Mouse (Mus musculus): ENCODE data around the gene D11Wsu47e.
A peak's percentile ranks its signal among the peaks of the same experiment; 100 is the strongest.

The D11Wsu47e gene

GRCm38 (mm10) chr11:113666648-113667047 is 17.6 kb upstream of the D11Wsu47e start:
- no peak for DNase-seq

GRCm38 (mm10) chr11:113667122-113667521 is 17.1 kb upstream of the D11Wsu47e start:
- DNase-seq = no peak

DNA sequence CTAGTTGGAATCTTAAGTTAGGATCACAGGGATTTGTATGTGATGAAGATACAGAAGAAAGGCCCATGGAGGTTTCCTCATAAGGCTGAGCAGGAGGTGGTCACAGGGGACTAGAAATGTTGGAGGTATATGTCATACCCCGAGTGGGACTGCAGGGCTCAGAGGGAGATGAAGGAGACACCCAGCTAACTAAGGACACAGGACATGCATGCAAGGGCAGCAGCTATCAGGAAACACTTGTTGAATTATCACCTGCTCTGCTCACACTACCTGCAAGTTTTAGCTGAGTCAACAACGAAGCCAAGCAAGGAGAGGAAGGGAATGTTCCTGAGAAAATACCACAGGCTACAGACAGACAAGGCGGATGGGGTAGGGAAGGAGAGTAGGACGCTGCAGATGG is 16.5 kb upstream of the D11Wsu47e start:
- DNase-seq = no peak

DNA sequence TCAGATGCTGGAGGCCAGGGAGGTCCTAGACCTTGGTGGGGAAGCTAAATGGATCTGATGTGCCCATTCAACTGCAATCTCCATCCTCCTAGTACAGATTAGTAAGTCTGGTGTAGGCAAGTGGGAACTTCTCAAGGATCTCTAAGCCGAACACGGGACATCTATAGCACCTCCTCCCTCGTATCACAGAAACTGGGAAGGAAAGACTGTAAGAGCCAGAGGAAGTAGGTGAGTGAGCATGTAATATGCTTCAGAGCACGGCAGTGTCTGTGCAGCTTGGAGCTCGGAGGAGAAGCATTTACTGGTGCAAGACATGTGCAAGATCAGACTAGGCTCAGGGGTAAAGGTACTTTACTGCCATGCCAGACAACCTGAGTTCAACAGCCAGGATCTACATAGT is 15.4 kb upstream of the D11Wsu47e start:
- no peak for DNase-seq

GRCm38 (mm10) chr11:113669711-113670110 is 14.5 kb upstream of the D11Wsu47e start:
- DNase-seq = no peak

- no peak for DNase-seq
Measured at GRCm38 (mm10) chr11:113673614-113674013, 10.6 kb upstream of the D11Wsu47e start.

DNA sequence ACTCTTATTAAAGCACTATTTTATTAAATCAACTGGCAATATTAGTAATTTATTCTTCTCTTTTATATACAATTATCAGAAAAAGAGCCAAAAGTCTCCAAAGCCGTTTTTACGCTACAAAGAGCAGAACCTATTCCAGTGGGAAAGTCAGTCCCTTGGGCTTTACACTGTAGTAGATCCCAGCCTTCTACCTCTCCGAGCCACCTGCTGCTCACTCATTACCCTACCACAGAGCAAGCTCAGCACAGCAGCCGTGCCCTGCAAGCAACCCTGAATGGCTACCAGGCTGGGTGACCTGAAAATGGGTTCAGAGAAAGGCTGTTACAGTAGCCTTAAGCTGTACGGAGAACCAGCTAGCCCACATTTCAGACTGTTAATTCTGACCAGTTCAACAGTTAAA is 9.6 kb upstream of the D11Wsu47e start:
- DNase-seq = no peak

- DNase-seq = no peak
Measured at GRCm38 (mm10) chr11:113676847-113677246, 7.4 kb upstream of the D11Wsu47e start.

GRCm38 (mm10) chr11:113677378-113677777 is 6.8 kb upstream of the D11Wsu47e start:
- DNase-seq = no peak

GRCm38 (mm10) chr11:113678373-113678772 is 5.8 kb upstream of the D11Wsu47e start:
- no peak for DNase-seq

GRCm38 (mm10) chr11:113680954-113681353 is 3.3 kb upstream of the D11Wsu47e start:
- no peak for DNase-seq

GRCm38 (mm10) chr11:113681979-113682378 is 2.2 kb upstream of the D11Wsu47e start:
- DNase-seq = no peak

DNA sequence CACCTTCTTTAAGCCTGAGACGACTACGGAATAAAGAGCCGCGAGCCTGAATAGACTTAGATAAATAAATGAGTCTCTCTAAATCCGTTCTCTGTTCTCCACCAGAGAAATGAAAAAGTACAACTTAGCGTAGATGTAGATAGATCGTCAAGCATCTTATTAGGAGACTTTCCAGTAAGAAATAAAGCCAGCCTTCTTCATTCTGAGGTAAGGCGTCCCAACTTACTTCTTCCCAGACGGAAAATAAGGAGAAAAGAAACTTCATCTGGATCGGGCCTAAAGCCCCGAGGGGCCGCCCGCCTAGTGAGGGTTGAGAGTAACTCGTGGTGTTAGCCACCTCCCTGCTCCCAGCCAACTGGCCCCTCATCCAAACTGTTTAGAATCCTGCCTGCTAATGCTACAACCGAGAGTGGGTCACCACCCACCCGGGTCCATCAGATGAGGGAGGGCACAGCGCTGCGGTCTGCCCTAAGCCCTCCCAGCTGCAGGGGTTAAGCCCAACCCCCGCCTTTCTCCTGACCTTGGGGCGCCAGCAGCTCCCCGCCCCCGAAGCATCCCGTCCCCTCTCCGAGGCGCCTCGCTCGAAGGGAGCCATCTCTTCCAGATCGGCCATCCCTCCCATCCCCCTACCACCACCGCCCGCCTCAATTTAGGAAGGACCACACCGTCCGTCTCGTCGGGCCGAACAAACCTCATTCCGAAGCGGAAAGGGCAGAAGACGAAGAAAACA is 1.1 kb upstream of the D11Wsu47e start:
- DNase-seq = peak; percentile 41

GRCm38 (mm10) chr11:113683627-113683956 is 620 bp upstream of the D11Wsu47e start:
- no peak for DNase-seq

DNA sequence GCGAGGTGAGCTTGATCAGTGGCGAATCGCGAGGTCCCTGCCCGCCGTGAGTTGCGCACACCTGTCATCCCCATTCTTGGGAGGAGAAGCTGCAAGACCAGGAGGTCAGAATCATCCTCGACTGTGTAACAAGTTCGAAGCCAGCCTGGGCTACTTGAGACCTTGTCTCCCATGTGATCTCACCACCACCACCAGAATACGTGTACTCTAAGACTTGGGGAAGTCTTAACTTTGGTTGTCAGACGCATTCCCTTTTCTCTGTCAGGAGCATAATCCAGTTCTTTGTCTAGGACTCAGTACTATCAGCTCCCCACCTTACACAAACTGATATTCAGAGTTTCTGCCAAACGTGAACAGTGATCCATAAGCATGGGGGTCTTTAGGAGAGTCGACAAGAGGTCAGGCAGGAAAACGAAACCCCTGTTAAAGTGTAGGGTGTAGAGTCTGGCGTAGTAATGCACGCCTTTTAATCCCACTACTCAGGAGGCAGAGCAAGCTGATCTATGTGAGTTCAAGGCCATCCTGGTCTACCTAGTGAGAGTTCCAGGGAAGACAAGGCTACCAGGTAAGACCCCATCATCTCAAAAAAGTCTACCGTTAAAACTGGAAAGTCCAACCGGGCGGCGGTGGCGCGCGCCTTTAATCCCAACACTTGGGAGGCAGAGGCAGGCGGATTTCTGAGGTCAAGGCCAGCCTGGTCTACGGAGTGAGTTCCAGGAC is 655 bp downstream of the D11Wsu47e start:
- no peak for DNase-seq

DNA sequence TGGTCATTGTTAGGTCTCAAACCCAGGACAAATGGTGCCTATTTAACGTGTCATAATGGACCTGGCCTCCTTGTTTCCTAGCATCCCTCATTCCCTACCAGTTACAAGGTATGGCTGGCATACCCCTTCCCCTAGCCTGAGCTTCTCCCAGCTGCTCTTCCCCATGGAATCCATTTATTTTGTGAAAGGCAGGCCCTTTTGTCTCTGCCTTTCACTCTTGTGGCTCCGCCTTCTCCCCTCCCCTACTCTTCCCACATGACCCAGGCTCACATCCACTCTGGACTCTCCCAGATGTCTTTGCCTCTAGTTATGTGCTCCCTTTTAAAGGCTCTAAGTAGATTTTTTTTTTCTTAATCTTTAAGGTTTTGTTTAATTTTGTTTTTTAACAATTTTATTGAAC is 2.8 kb downstream of the D11Wsu47e start:
- DNase-seq = no peak

- no peak for DNase-seq
Measured at GRCm38 (mm10) chr11:113690506-113690905, 6.3 kb downstream of the D11Wsu47e start.

DNA sequence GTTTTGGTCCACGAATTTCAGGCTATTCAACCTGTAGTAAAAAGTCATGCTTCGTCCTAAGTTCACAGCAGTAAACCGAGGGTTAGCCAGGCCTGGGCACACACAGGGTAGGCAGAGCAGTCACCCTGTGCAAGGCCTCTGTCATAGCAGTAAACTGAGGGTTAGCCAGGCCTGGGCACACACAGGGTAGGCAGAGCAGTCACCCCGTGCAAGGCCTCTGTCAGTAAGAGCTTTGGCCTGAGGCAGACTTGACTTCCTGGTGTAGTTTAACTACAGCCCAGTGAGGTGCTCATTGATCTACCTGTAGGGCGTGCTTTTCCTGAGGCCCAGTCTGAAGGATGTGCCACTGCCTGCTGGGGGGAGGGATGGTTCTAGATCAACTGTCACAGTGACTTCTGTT is 7.1 kb downstream of the D11Wsu47e start:
- no peak for DNase-seq

DNA sequence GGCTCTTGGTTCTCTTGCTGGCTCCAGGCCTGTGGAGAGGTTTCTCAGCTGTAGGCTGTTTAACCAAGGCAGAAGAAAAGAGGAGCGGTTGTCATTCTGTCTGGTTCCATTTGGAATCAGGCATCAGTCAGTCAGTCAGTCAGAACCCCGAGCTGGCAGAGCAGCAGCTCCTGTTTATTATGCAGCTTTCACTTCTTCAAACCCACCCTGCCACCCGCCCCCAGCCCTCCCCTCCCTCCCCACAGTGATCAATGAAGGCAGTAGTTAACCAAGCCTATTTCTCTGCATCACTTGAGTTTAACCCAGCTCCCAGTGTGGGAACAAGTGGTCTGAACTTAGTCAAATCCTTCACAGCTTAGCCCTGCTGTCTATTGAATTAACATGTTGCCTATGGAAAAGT is 7.6 kb downstream of the D11Wsu47e start:
- no peak for DNase-seq

GRCm38 (mm10) chr11:113697571-113697970 is 13.4 kb downstream of the D11Wsu47e start:
- no peak for DNase-seq

- no peak for DNase-seq
Measured at GRCm38 (mm10) chr11:113698013-113698545, 13.9 kb downstream of the D11Wsu47e start.

DNA sequence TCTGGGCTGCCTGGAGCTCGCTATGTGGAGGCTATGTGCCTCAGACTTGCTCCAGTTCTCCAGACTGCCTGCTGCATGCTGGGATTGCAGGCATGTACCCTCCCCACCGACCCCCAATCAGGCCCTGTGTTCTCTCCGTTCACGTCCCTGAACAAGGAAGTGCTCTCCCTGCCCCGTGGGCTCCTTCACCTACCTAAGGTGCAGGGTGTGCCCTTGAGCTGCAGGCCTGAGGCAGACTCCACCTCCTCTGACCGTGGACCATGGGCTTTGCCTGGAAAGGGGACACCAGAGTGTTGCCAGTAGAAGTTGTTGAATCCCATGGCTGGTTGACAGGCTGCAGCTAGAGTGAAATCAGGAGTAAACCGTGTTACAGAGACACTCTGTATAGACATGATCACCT is 15.4 kb downstream of the D11Wsu47e start:
- DNase-seq = no peak

DNA sequence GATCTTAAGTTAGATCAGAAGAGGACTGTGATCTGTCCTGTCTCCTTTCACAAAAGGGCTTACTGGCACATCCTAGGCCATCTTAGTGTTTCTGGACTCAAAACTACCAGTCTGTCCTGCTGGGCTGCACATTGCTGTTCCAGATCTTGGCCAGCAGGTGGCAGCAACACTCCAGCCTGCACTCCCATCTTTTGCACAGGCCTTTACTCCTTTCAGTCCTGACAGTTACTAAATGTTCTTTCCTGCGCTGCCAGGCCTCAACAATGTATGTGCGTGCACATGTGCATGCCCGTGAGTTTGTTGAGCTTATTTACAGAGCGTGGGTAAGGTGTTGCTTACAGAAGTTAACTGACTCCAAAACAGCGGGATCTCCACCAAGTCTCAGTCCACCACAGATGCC is 19.5 kb downstream of the D11Wsu47e start:
- peak; percentile 38 to 73 for DNase-seq

- DNase-seq = no peak
Measured at GRCm38 (mm10) chr11:113705966-113706652, 21.9 kb downstream of the D11Wsu47e start.

Measured in spleen, adult 18-20 months (tissue).